17 mouse cellular contexts compared by ENCODE assay signal in the genomic region with DNA sequence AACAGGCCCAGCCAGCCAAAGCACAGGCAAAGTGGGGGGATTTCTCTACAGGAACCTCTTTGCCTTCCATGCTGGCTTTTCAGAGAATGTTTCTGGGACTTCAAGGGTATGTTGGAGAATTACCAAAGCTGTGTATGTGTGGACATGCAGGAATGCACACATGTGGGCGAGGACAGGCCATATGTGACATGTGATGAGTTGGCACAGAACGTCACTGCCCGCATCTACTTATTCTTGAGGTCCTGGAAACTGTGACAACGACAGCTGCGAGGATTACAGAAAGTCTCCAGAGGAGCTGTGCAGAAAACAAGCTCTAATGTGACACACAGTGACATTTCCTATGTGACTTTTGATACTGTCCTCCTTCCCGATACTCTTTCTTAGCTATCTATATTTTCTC. TPM values are rescaled to one million over a fixed set of nuclear protein-coding genes. Genes with fewer than 3 reads are reported as not detected.
A peak's percentile ranks its signal among the peaks of the same experiment; 100 is the strongest.
DNase-seq lines count a peak whose midpoint lies in the region; ATAC-seq lines count a peak whose summit lies in the region.
"Had no signal": no experiment of that assay in that cellular context is flagged by ENCODE, and none has a peak within 500 bp of the region (broad histone marks: within the 10 kb centered on the region; RNA-seq: fewer than 3 reads in every experiment).

No protein-coding gene starts in this region.

- H3K4me3 ChIP-seq in heart, embryonic 13.5 days: no peak overlapping the region
- H3K4me3 ChIP-seq in embryonic facial prominence, embryonic 14.5 days (ENCODE audit: low read depth, low read length): no peak overlapping the region
- no peak overlapping the region for H3K4me3 ChIP-seq in limb, embryonic 15.5 days

- no peaks in the 10 kb centered on the region for H3K9me3 ChIP-seq in heart, embryonic 13.5 days
- no peaks in the 10 kb centered on the region for H3K9me3 ChIP-seq in embryonic facial prominence, embryonic 14.5 days (ENCODE audit: control insufficient read depth, low read length)
- H3K9me3 ChIP-seq in limb, embryonic 15.5 days: no peaks in the 10 kb centered on the region
- H3K9me3 ChIP-seq: kidney, embryonic 15.5 days had no signal

- H3K27me3 ChIP-seq in heart, embryonic 13.5 days (replicated peaks): no peaks in the 10 kb centered on the region
- no peaks in the 10 kb centered on the region for H3K27me3 ChIP-seq in embryonic facial prominence, embryonic 14.5 days (replicated peaks; ENCODE audit: control insufficient read depth, insufficient read depth, low read length)
- no peaks in the 10 kb centered on the region for H3K27me3 ChIP-seq in limb, embryonic 15.5 days
- H3K27me3 ChIP-seq: kidney, embryonic 15.5 days had no signal

- intact Hi-C loops in heart, postnatal 25 days (cut with DNase I): loop anchor here (5.0 kb wide), 1 partner anchor 233 kb away; no protein-coding TSS in a partner anchor
- intact Hi-C loops in heart, postnatal 10 days (cut with DNase I): no loop called here

- no peaks in the 10 kb centered on the region for H3K36me3 ChIP-seq in heart, embryonic 13.5 days
- H3K36me3 ChIP-seq in embryonic facial prominence, embryonic 14.5 days (ENCODE audit: control insufficient read depth, insufficient read depth, low read length): no peaks in the 10 kb centered on the region
- no peaks in the 10 kb centered on the region for H3K36me3 ChIP-seq in limb, embryonic 15.5 days
- H3K36me3 ChIP-seq: kidney, embryonic 15.5 days had no signal

- WGBS in heart, embryonic 13.5 days: 21% methylated on average over 6 of the region's 6 CpGs
- WGBS in embryonic facial prominence, embryonic 14.5 days: 59% methylated on average over 6 of the region's 6 CpGs
- 57% methylated on average over 6 of the region's 6 CpGs for WGBS in limb, embryonic 15.5 days

- H3K27ac ChIP-seq in heart, embryonic 13.5 days (replicated peaks): peak overlapping the region; percentile 63
- H3K27ac ChIP-seq in embryonic facial prominence, embryonic 14.5 days (replicated peaks; ENCODE audit: low read depth, low read length): peak overlapping the region; percentile 48
- H3K27ac ChIP-seq in limb, embryonic 15.5 days: peak overlapping the region; percentile 78
- H3K27ac ChIP-seq: kidney, embryonic 15.5 days had no signal

- peaks cover 31% of the 10 kb centered on the region for H3K4me1 ChIP-seq in heart, embryonic 13.5 days
- peaks cover 5% of the 10 kb centered on the region; the same call in 1 of the 2 replicates for H3K4me1 ChIP-seq in embryonic facial prominence, embryonic 14.5 days (ENCODE audit: control insufficient read depth, insufficient read depth, low read length)
- peaks cover 26% of the 10 kb centered on the region; the same call in 1 of the 2 replicates for H3K4me1 ChIP-seq in limb, embryonic 15.5 days

- H3K4me2 ChIP-seq in heart, embryonic 13.5 days: peak overlapping the region; percentile 42
- peak overlapping the region; percentile 45; the same call in 1 of the 2 replicates for H3K4me2 ChIP-seq in embryonic facial prominence, embryonic 14.5 days (ENCODE audit: low read depth, low read length)
- H3K4me2 ChIP-seq in limb, embryonic 15.5 days: no peak overlapping the region

- no peak overlapping the region for H3K9ac ChIP-seq in heart, embryonic 13.5 days
- peak overlapping the region; percentile 30; the same call in 1 of the 2 replicates for H3K9ac ChIP-seq in embryonic facial prominence, embryonic 14.5 days (ENCODE audit: low read depth, low read length)
- no peak overlapping the region for H3K9ac ChIP-seq in limb, embryonic 15.5 days
- H3K9ac ChIP-seq: kidney, embryonic 15.5 days had no signal

- DNase-seq in heart, postnatal 25 days (ENCODE audit: low spot score): no peak
- peak; percentile 80 for DNase-seq in embryonic facial prominence, embryonic 14.5 days (ENCODE audit: low spot score)
- DNase-seq in heart, postnatal 10 days: peak; percentile 30 to 56
- DNase-seq in embryo, embryonic 9.5 days (ENCODE audit: extremely low spot score): no peak
- DNase-seq in cerebellum, postnatal 25 days: no peak
- DNase-seq: adrenal gland, adult 8-10 months; cerebellum, adult 8-10 months; liver; lung, adult 18-20 months; midbrain, embryonic 14.5 days had no signal

- ATAC-seq in heart, embryonic 13.5 days (ENCODE audit: extremely low read depth, insufficient number of reproducible peaks, low FRiP score, low TSS enrichment): no peak
- no peak for ATAC-seq in embryonic facial prominence, embryonic 14.5 days (ENCODE audit: low read depth)
- no peak for ATAC-seq in limb, embryonic 15.5 days (ENCODE audit: insufficient number of reproducible peaks, low FRiP score, low TSS enrichment, low read depth)

RNA-seq across cellular contexts. Expression of a gene that starts 4.8 kb away (rescaled TPM):
- polyA plus RNA-seq in heart, embryonic 13.5 days (2015; fragmentation: Nextera tagmentation; extraction: Ambion mirVana): not detected in 2 replicates
- total RNA-seq in heart, postnatal 25 days (2021): not detected
- polyA plus RNA-seq in embryonic facial prominence, embryonic 14.5 days (2014; fragmentation: Nextera tagmentation; extraction: Ambion mirVana): 0.41 and 0.60 TPM in 2 replicates
- total RNA-seq in heart, postnatal 10 days (2021): not detected
- 2.6 and 3.0 TPM in 2 replicates for polyA plus RNA-seq in limb, embryonic 15.5 days (2015; fragmentation: Nextera tagmentation; extraction: Ambion mirVana)
- total RNA-seq: adrenal gland, adult 8-10 months; layer of hippocampus, adult 18-20 months; left cerebral cortex, adult 18-20 months had no signal
- polyA plus RNA-seq: gonadal fat pad, adult 2 months; kidney, embryonic 15.5 days; midbrain, embryonic 14.5 days; neural tube, embryonic 11.5 days had no signal

Comparison
In these comparisons a context has a peak if more than half of its experiments do, and no peak if none do; other contexts are left out.
1. DNase-seq: peak in embryonic facial prominence, embryonic 14.5 days (single experiment) and heart, postnatal 10 days (2 of 2); none in heart, postnatal 25 days (single experiment), embryo, embryonic 9.5 days (single experiment) and cerebellum, postnatal 25 days (0 of 2).
2. Peak in every context shown above with its lines, with median percentiles within 50 percentile points of each other: H3K27ac ChIP-seq.